Mouse (Mus musculus): ENCODE data around the gene Fcgrt. TPM values are rescaled to one million over a fixed set of nuclear protein-coding genes. Genes with fewer than 3 reads are reported as not detected.
A peak's percentile ranks its signal among the peaks of the same experiment; 100 is the strongest.

The Fcgrt gene
- total RNA-seq, 2 experiments from 2014 or later = 0.62 to 3.9 TPM

DNA sequence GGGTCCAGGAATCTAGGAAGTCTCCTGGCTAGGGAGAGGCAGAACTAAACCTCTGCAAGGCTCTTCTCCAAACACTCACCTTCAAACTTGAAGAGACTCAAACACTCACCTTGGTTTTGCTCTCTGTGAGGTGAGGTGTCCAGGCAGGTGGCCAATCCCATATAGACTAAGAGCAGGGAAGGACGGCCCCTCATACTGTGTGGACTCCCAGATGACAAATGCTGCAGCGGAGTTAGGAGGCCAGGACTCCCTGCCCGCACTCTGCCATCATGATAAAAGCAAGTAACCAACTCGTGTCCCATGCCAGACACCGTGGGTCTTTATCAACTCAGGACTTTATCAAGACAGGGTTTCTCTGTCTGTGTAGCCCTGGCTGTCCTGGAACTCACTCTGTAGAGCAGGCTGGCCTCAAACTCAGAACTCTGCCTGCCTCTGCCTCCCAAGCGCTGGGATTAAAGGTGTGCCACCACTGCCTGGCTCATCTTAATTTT lies 43.0 kb downstream of the Fcgrt start:
- no peak for ATAC-seq (replicated peaks; ENCODE audit: poor library complexity)

DNA sequence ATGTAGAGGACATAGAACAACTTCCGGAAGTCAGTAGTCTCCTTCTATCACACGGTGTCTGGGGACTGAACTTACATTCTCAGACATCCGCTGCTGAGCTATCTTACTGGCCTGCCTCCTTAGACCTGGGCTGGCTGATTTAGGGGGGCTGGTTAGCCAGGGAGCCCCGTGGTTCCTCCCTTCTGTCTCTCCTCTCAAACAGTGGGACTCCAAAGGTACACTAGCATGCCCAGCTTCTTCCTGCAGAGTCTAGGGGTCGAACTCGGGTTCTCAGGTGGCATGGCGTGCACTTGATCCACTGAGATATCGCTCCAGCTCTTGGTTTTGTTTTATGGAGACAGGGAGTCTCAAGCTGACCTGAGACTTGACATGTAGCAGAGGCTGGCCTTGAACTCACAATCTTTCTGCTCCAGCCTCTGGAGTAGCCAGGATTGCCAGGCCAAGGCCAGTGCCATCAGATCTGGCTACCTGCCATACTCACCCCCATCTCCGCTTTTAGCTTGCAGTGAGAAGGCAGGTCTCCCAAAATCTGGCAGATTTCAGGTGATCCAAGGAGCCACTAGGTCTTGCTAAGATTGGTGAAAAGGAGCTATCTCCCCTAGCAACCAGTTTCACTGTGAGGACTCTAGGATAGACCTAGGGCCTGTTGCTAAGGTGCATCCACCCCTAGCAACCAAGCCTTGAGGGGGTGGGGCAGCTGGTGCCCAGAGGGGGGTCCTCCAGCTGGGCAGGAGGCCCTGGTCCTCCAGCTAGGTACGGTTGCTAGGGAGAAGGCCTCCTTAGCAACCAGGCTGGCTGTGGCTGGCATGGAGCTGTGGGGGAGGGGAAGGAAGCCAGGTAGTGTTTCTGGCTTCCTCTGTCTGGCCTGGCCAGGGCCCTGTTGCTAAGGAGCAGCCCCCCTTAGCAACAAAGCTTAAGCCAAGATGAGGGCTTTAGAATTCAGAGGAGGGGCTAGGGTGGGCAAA lies 44.8 kb downstream of the Fcgrt start:
- no peak for ATAC-seq (replicated peaks; ENCODE audit: poor library complexity)

DNA sequence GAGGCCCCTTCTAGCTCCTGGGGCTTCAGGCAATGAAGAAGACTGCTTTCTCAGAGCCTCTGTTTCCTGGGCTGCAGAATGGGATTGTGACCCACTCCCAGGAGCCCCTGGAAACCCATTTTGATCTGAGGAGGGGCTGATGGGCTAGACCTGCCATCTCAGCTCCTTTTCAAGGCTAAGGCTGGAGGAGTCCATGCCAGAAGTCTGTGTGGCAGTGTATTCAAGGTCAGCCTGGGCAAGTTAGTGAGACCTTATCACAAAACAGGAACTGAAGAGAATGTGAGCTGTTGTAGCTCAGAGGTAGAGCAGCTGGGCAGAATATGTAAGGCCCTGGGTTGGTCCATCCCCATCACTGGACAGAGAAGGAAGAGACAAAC lies 46.7 kb downstream of the Fcgrt start:
- no peak for ATAC-seq (replicated peaks; ENCODE audit: poor library complexity)

DNA sequence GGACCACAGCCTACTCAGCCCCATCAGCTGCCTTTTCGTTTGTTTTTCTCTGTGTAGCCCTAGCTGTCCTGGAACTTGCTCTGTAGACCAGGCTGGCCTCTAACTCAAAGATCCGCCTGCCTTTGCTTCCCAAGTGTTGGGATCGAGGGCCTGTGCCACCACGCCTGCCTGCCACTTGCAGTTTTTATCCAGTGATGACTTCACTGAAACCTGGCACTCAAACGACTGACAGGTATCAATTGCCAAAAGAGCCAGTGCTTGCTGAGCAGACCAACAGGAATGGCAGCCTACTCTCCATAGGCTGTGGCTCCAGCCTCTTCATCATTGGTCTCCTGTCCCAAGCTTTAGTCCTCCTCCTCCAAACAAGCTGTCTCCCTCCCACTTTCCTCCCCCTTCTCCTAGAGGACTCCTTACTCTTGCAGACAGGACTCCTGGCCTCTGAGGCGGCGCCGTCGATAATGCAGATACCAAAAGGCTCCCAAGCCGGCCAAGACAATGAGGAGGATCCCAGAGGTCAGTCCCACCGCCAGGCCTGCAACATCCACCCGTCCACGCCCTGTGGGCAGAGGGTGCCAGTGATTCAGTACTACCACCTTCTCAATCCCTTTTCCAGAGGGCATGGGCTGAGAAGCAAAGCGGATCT lies 47.2 kb downstream of the Fcgrt start:
- no peak for ATAC-seq (replicated peaks; ENCODE audit: poor library complexity)

DNA sequence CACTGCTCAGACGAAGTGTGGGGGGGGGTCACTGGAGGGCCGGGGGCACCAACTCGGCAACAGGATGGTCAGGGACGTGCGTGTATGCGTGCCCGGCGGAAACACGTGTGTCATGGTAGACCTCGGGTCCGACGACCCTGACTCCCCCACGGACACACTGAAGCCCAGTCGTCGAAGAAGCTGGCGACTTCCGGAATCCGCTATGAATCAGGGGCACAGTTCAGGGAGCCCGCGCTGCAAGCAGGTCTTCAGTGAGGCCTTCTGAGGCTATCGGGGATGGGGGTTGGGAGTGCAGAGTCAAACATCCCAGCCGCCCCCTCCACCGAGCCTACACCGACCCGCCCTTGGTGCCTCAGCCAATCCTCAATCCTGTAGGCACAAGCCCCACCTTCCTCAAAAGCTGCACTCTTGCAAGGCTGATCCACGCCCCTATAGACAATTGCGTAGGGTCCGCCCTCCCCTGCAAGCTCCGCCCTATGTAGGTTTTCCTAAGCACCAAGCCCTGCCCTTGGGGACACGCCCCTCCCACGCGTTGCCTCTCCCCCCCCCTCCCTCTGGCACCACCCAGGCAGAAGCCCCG lies 49.6 kb downstream of the Fcgrt start:
- peak; percentile 87 for ATAC-seq (replicated peaks; ENCODE audit: poor library complexity)

DNA sequence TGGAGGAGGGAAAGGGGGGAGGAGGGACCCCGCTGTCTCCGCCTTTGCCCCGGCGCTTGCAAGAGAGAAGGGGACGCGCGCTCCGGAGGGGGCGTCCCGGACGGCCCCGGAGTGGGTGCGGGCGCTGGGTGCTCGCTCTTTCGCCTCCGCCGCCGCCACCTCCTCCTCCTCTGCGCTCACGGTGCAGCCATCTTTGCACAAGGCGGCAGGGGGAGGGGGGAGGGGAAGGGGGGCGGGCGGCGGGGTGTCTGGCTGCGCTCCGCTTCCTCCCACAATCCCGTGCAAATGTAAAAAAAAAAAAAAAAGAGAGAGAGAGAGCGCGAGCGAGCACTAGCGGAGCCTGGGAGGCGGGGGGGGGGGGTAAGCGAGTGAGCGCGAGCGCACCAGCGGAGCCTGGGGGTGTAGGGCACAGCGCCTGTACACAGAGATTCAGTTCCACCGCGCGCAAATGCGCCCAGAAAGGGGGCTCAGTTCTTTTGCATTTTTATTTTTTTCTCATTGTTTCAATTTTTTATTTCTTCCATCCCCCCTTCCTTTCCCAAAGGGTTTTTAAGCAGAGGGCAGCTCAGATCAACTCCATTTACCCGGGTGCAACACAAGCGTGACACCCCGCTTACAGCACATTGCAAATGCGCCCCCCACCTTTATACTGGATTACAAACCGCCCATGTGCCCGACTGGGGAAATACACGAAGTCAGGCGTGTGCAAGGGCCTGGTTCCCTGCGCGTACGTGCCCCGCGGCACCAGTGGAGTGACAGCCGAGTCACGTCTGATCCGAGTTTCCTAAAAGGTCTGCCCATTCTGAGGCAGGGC lies 50.3 kb downstream of the Fcgrt start:
- peak; percentile 53 for ATAC-seq (replicated peaks; ENCODE audit: poor library complexity)

DNA sequence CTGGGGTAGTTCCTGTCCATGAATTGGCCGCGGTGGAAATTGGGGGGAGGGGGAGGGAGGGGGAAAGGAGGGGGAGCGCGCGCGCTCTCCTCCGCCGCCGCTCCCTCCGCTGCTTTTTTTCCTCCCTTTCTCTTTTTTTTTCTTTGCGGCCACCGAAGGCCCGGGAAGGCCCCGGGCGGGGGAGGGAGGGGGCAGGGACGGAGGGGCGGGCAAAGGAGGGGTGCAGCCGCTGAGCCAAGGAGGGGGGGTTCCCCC lies 50.9 kb downstream of the Fcgrt start, which contains the start of gene Prr12:
TSS of gene Prr12 (minus strand) at position 20 of the 255 bp plus-strand sequence.
- no peak for ATAC-seq (replicated peaks; ENCODE audit: poor library complexity)

DNA sequence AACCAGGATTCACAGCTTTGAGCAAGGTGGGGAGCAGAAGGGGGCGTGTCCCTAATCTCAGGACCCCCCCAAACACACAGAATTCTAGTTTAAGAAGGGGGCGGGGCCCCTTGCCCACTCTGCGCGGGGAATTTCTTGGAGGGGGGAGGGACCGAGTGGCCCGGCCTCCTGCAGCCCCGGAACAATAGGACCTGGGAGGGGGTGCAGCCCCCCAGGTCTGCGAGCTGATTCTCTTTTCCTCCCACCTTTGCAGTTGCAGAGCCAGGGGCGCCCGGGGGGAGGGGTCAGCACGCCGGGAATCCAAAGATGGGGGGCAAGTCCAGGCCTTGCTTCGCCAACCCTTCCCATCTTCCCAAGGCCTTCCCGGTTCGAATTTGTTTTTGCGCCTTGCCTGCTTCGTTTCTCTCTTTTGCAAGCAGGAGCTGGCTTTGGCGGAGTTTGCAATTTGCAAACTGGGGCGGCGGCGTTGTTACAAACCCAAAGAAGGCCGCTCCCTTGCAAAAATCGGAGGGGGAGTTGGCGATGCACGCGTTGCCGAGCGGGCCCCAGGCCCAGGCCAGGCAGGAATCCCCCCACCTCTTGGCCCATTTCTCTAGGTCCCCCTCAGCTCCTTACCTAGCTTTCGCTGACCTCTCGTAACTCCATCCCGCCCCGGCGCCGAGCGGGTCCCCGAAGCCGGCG lies 51.3 kb downstream of the Fcgrt start:
- no peak for ATAC-seq (replicated peaks; ENCODE audit: poor library complexity)

DNA sequence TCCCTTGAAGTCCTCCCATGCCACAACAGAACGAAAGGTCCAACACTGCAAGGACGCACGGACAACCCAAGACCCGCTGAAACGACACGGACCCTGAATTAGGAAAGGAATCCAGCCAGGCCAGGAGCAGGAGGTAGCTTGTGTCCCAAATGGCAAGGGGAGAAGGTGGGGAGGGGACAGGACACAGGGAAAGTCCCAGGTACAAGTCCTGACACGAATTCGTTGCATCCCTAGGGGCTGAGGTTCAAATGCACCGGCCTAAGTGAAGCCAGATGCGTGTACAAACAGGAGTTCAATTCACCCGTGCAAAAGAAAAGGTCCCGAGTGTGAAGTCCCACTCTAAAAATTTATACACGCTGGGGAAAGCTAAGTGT lies 52.1 kb downstream of the Fcgrt start:
- no peak for ATAC-seq (replicated peaks; ENCODE audit: poor library complexity)

DNA sequence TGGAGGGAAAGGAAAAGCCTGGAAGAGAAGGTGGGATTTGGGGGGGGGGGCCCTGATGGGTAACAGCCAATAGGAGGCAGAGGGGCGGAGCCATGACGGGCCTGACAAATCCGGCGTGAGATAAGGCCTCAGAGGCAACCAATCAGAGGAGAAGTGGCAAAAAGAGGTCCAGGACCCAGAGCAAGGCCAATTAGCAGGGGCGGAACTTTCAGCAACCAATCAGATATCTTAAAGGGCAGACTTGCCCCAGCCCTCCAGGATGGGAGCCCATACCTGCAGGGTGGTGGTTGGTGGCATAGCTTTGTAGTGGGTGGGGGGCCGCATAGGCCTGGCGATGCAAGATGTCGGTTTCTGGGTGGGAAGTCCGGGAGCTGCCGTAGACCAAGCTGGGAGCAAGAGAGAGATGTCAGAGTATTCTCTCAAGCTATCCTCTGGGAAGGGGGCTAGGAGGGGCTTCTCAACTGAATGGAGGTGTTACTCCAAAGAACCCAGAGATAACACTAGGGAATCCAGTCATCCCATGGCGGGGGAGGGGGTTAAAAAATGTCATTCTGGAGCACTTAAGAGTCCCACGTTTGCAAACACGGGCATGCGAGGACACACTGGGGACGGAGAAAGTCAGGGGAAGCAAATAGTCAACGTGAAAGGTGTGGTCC lies 52.6 kb downstream of the Fcgrt start:
- peak; percentile 20 for ATAC-seq (replicated peaks; ENCODE audit: poor library complexity)

DNA sequence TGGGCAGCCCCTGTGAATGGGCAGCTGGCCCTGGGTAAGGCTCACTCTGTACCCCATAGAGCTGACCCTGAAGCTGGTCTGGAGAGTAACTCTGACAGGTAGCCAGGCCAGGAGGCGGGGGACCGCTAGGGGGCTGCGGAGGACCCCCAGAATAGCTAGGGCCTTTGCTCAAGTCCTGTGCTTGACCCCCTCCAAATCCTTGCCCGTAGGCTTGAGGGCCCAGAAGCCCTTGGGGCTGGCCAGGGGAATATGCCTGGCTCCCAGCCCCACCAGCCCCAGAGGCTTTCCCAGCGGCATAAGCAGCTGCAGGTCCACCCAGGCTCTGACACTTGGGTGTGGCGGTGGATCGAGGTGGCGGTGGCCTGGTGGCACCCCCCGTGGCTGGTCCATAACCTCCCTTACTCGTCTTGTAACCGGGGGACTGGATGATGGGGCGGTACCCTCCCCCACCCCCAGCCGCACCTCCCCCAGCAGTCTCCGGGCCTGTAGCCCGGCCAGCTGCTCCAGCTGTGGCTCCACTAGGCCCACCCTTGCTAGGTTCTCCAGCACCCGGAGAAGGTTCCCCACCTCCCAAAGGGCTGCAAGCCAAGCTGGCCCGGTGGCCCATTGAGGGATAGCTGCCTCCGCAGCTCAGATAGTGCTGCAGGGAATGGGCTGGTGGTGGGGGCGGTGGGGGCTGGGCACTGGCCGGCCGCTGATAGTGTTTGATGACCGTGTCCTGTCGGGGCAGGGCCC lies 54.6 kb downstream of the Fcgrt start:
- ATAC-seq (replicated peaks; ENCODE audit: poor library complexity) = no peak

DNA sequence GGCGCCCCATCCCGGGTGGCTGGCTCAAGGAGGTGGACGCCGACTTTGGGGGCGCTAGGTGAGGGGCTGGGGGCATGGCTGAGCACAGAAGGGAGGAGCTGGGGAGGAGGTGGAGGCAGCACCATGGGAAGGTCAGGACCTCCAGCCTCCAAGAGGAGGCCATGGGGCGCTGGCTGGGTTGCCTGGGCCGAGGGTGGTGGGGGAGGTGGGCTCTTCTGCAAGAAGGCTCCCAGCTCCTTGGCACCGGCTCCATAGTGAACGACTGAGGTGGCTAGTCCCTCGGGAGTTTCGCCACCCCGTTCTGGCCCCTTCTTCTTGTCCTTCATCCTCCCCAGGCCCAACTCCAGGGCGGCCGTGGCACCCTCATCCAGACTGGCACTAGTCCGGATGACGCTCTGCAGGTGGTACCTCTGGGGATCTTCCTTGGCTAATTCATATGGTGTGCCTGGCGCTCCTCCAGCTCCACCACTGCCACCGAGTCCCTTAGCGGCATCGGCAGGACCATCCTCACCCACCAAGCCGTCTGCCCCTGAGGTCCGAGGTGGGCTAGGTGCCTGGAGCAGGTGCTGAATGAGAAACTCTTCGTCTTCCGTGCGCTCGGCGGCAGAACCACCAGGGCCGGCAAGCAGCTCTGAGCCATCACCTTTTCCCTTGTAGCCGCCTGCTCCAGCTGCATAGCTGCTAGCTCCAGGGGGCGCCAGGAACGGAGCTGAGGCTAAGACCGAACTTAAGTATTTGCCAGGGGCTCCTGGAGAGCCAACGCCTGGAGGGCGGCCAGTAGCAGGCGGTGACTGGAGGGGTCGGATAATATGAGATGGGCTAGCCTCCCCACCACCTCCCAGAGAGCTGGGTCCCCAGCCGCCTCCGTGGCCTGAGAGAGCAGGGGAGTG lies 55.4 kb downstream of the Fcgrt start:
- no peak for ATAC-seq (replicated peaks; ENCODE audit: poor library complexity)

DNA sequence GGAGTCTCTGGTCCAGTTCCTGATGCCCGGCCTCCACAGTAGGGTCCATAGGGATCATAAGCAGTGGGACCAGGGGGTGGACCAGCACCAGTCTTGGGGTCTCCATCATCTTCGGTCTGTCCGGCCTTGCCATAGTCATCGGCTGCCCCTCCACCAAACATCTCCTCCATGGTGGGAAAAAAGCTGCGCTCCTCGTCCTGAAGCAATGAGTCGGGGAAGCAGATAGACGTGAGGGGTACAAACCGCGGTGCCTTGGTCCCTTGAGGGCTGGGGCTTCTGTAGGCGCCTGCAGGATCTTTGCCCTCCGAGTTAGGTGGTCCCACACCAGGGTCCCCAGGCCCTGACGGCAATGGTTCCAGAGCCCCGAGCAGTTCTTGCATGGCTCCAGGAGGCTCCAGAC lies 56.2 kb downstream of the Fcgrt start:
- ATAC-seq (replicated peaks; ENCODE audit: poor library complexity) = no peak

DNA sequence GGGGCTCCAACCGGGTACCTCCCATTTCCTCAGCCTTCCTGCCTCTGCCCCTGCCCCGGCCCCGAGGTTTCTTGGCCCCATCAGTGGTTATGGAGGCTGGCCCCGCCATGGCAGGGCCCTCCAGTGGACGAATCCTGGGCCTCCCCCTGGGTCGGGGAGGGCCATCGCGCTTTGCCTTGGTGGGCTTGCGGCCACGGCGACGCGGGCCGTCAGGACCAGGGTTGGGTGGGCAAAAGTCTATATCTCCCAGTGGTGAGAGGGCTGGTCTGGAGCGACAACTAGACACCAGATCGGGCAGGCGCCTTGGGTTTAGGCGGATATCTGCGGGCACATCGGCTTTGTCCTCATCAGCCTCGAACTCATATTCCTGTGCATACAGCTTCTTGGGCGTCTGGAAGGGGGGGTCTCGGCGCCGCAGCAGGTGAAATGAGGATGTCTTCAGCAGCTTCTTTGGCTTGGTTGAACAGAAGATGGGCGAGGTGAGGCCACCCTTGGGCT lies 56.7 kb downstream of the Fcgrt start:
- no peak for ATAC-seq (replicated peaks; ENCODE audit: poor library complexity)

DNA sequence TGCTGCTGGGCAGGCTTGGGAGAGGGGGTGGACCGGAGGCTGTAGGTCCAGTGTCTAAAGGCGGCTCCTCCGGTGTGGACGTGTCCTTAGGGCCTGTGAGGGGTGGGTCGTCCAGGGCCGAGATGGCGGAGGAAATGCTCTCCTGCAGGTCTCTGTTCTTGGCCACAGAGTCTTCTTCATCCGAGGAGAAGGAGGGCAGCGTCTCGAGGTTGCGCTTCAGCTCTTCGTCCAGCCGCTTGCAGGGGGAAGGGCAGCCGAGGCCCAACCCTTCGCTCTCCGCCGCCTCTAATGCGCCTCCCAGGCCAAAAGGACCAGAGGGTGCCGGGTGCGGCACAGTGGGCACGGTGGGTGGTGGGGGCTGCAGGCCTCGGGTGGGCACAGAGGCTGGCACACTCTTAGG lies 57.9 kb downstream of the Fcgrt start:
- ATAC-seq (replicated peaks; ENCODE audit: poor library complexity) = no peak

DNA sequence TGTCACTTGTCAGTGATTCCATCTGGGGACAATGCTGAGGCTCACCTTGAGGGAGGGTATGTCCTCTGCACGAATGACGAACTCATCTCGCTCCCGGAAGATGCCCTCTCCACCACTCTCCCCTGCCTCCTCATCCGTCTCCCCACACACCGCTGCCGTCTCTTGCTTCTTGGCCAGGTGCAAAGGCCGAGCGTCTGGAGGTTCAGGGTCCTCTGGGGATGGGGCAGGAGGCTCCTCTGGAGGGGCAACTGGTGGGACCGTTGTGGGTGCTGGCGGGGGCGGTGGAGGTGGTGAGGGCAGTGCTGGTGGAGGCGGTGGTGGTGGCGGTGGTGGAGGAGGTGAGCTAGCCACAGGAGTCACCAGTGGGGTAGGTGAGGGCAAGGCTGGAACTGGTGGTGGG lies 60.3 kb downstream of the Fcgrt start:
- ATAC-seq (replicated peaks; ENCODE audit: poor library complexity) = no peak

Measured in megakaryocyte progenitor cell, adult 5-6 weeks (primary cell).